Mouse (Mus musculus): ENCODE measurements around the gene Trp53inp2. TPM values are rescaled to one million over a fixed set of nuclear protein-coding genes. Genes with fewer than 3 reads are reported as not detected.

Gene Trp53inp2
- 100 to 1,000 TPM; 265 to 287 TPM for total RNA-seq (2023)

GRCm38 (mm10) chr2:155380261-155381059 lies at the start of gene Trp53inp2:
Trp53inp2 (plus strand) TSS chr2:155381059.

GRCm38 (mm10) chr2:155356971-155357591 lies 23.8 kb upstream of the Trp53inp2 start, which contains the start of gene Pigu:
Pigu (minus strand) TSS chr2:155357430.

Other genes starting within 250 kb of the Trp53inp2 start
- 10 to 100 TPM; 70.1 to 74.4 TPM for gene Itch, start 247.6 kb upstream of the Trp53inp2 start, total RNA-seq (2023)
- gene Dynlrb1, start 144.5 kb upstream of the Trp53inp2 start, total RNA-seq (2023): 10 to 100 TPM; 88.0 to 93.9 TPM
- 10 to 100 TPM; 31.1 to 35.4 TPM for gene Map1lc3a, start 104.8 kb upstream of the Trp53inp2 start, total RNA-seq (2023)
- gene Pigu, start 23.6 kb upstream of the Trp53inp2 start, total RNA-seq (2023): 10 to 100 TPM; 18.6 to 19.7 TPM
- 10 to 100 TPM; 59.1 to 63.8 TPM for gene Ncoa6, start 92.8 kb downstream of the Trp53inp2 start, total RNA-seq (2023)
- gene Acss2, start 136.9 kb downstream of the Trp53inp2 start, total RNA-seq (2023): 1 to 10 TPM; 6.8 to 8.1 TPM
- gene Ggt7, start 137.2 kb downstream of the Trp53inp2 start, total RNA-seq (2023): not detected
- 10 to 100 TPM; 10.1 to 11.1 TPM for gene Gss, start 211.8 kb downstream of the Trp53inp2 start, total RNA-seq (2023)
- not detected for gene Myh7b, start 230.2 kb downstream of the Trp53inp2 start, total RNA-seq (2023)

All from neutrophil, adult 83 days (primary cell).